Mouse (Mus musculus): ENCODE results near the gene 4933402N03Rik.

- no peak for TF ChIP-seq CTCF (IDR thresholded peaks at IDR 0.05; ENCODE audit: low read depth)
- no peak for TF ChIP-seq EP300 (optimal IDR thresholded peaks at IDR 0.05)
Measured at GRCm38 (mm10) chr7:131146214-131146613, at the start of gene 4933402N03Rik.
